11 mouse cellular contexts compared by ENCODE assay signal in the genomic region with DNA sequence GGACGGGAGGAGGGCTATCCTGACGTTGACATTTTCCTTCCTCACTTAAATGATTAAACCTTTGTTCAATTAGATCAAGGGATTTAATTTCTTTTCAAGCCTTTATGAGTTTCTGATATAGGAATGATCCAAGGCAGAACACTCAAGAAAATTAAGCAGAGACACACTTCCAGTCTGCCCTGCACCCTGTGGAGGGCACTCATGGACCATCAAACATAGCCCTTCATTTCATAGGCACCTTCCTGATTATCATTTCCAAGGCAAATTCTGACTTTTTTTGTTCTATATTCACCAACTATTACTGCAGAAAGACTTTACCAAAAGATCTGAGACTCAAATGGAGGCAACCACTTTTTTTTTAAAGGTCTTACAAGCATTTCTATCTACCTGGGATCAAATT.
DNase-seq lines count a peak whose midpoint lies in the region.
"Had no signal": no experiment of that assay in that cellular context is flagged by ENCODE, and none has a peak within 500 bp of the region (broad histone marks: within the 10 kb centered on the region; RNA-seq: fewer than 3 reads in every experiment).

No protein-coding gene starts in this region.

- DNase-seq in embryo, embryonic 11 days = peak; percentile 5
- DNase-seq in embryo, embryonic 9.5 days (ENCODE audit: extremely low spot score) = no peak
- peak; percentile 2 to 22 for DNase-seq in layer of hippocampus, adult 18-20 months (ENCODE audit: low spot score in 2 of 2)
- no peak for DNase-seq in layer of hippocampus, adult 9-11 months
- DNase-seq in cerebellum, adult 9-10 months = peak; percentile 15
- peak; percentile 41 to 50 for DNase-seq in right cerebral cortex, postnatal 10 days (ENCODE audit: low spot score in 2 of 2)
- no peak for DNase-seq in adrenal gland, adult 8-10 months
- no peak for DNase-seq in ovary, postnatal 14 days (ENCODE audit: low spot score)
- DNase-seq: kidney, adult 8-10 months; lung, adult 18-20 months; thymus, postnatal 36 days had no signal

Comparison
In these comparisons a context has a peak if more than half of its experiments do, and no peak if none do; other contexts are left out.
1. DNase-seq: peak in embryo, embryonic 11 days (single experiment), layer of hippocampus, adult 18-20 months (2 of 2), cerebellum, adult 9-10 months (single experiment) and right cerebral cortex, postnatal 10 days (2 of 2); none in embryo, embryonic 9.5 days (single experiment), layer of hippocampus, adult 9-11 months (single experiment), adrenal gland, adult 8-10 months (single experiment) and ovary, postnatal 14 days (single experiment).